Mouse (Mus musculus) kidney, adult 2 months (tissue): ENCODE measurements at regions not wholly inside any gene's neighbourhood (a gene's known extent, or its start where the extent isn't known, plus 50 kb on each side); places are given as distances from the start of the nearest gene placed in this dataset.

Source experiments
- DNase-seq: peaks from one replicate; pipeline ENCODE4 v3.0.0; 2021
- H3K27ac ChIP-seq: fragments of 200-500 bp; 2 replicates; pipeline ENCODE4 v1.5.1; 2012; ENCODE audit warnings: low read depth, low read length, control low read depth, inconsistent platforms; ENCODE audit not compliant: insufficient read depth
- H3K27me3 ChIP-seq: fragments of 200-500 bp; replicated peaks from 2 replicates; pipeline ENCODE4 v1.6.1; 2012; ENCODE audit warnings: mild to moderate bottlenecking, moderate library complexity, low read length, inconsistent platforms; ENCODE audit not compliant: control insufficient read depth, insufficient read depth
- H3K36me3 ChIP-seq: fragments of 200-500 bp; 2 replicates; pipeline ENCODE4 v1.6.1; 2012; ENCODE audit warnings: mild to moderate bottlenecking, moderate library complexity, low read length, inconsistent platforms; ENCODE audit not compliant: control insufficient read depth, insufficient read depth
- H3K4me1 ChIP-seq: fragments of 200-500 bp; 2 replicates; pipeline ENCODE4 v1.6.1; 2011; ENCODE audit warnings: low read length; ENCODE audit not compliant: control insufficient read depth, insufficient read depth
- H3K4me3 ChIP-seq: fragments of 200-500 bp; 2 replicates; pipeline ENCODE4 v1.5.1; 2011; ENCODE audit warnings: mild to moderate bottlenecking, low read depth, low read length, control low read depth; ENCODE audit not compliant: insufficient read depth
- CTCF ChIP-seq: fragments of 200-500 bp; conservative IDR thresholded peaks from 2 replicates; pipeline ENCODE4 v1.5.1; 2011; ENCODE audit warnings: low read depth, mild to moderate bottlenecking, control low read depth, low read length, moderate library complexity, mixed read lengths; ENCODE audit not compliant: insufficient read depth, insufficient read length
- POLR2A ChIP-seq: fragments of 200-500 bp; IDR thresholded peaks from one replicate; pipeline ENCODE4 v1.6.1; 2011; ENCODE audit warnings: low read depth, low read length, control low read depth
- WGBS: fragments of 180-500 bp; shearing (Covaris S2); methylation state at CpG from one replicate; pipeline ENCODE4 v1.1.7; 2018; 5-methylcytosine and 5-hydroxymethylcytosine counted together

- H3K27ac ChIP-seq: no peak overlapping the region; the same call in 1 of the 2 replicates
- H3K27me3 ChIP-seq: no peaks in the 10 kb centered on the region
- TF ChIP-seq CTCF: no peak
- TF ChIP-seq POLR2A: no peak
- WGBS: 43% methylated on average over 6 of the region's 6 CpGs
- peaks cover 1% of the 10 kb centered on the region; the same call in 1 of the 2 replicates for H3K36me3 ChIP-seq
- peaks cover 3% of the 10 kb centered on the region; the same call in 1 of the 2 replicates for H3K4me1 ChIP-seq
- H3K4me3 ChIP-seq: no peak overlapping the region
- DNase-seq: no peak
These were observed 56.6 kb upstream of the Commd8 start for GRCm38 (mm10) chr5:72224551-72224966.

- Histone ChIP-seq H3K27ac (no peak overlapping the region), H3K4me1 (peaks cover 3% of the 10 kb centered on the region; the same call in 1 of the 2 replicates), H3K36me3 (peaks cover 1% of the 10 kb centered on the region; the same call in 1 of the 2 replicates), H3K27me3 (no peaks in the 10 kb centered on the region), H3K4me3 (no peak overlapping the region)
- TF ChIP-seq POLR2A (no peak), CTCF (no peak)
- no peak for DNase-seq
- 78% methylated on average over 3 of the region's 3 CpGs for WGBS
These were observed 54.9 kb upstream of the Commd8 start for GRCm38 (mm10) chr5:72222902-72223301.

DNA sequence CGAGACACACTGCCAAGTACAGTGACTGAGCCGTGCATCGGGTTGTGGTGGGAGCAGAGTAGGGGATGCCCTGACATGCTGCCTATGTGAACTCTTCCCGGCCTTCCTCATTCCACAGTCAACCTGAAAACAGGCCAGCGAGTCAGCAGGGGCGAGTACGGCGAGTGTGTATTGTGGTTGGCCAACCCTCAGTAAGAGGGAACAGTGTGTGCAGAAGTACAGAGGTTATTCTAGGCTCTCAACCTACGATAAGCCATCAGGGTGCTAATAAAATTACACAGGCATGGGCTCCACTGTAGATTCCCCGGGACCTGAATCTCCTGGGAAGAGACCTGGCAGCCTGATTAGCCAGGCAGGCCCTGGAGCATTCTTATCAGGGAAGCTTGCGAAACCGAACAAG is 51.7 kb upstream of the Commd8 start:
- H3K4me1 ChIP-seq: peaks cover 3% of the 10 kb centered on the region; the same call in 1 of the 2 replicates
- DNase-seq: no peak
- H3K27ac ChIP-seq: no peak overlapping the region
- TF ChIP-seq CTCF (no peak; the same call in 1 of the 2 replicates), POLR2A (no peak)
- no peak overlapping the region for H3K4me3 ChIP-seq
- H3K36me3 ChIP-seq: no peaks in the 10 kb centered on the region; the same call in 1 of the 2 replicates
- no peaks in the 10 kb centered on the region for H3K27me3 ChIP-seq
- 83% methylated on average over 12 of the region's 12 CpGs for WGBS

DNA sequence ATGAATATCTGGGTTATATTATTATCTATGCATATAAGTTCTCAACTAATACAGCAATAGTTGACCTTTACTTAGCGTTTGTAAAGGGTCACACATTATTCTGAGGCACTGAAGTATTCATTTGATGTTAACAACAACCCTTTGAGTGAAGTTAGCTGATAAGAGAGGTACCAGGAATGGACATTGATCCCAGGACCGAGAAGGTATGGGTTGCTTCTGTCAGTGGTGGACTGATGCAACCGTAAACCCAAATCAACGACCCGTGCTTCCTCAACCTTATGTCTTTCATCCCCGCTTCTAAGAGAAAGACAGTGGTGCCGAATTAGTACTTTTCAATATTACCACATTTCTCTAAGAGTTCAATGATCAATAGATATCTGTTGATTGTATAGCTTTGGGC is 51.3 kb upstream of the Commd8 start:
- peaks cover under 1% of the 10 kb centered on the region; the same call in 1 of the 2 replicates for H3K4me1 ChIP-seq
- H3K27ac ChIP-seq: no peak overlapping the region
- WGBS: 84% methylated on average over 7 of the region's 7 CpGs
- no peaks in the 10 kb centered on the region; the same call in 1 of the 2 replicates for H3K36me3 ChIP-seq
- H3K4me3 ChIP-seq: no peak overlapping the region
- H3K27me3 ChIP-seq: no peaks in the 10 kb centered on the region
- no peak for DNase-seq
- TF ChIP-seq POLR2A (no peak), CTCF (no peak)
